Mouse (Mus musculus) kidney, postnatal 0 days (tissue): ENCODE data around the gene Alpl. TPM values are rescaled to one million over a fixed set of nuclear protein-coding genes. Genes with fewer than 3 reads are reported as not detected.
A peak's percentile ranks its signal among the peaks of the same experiment; 100 is the strongest.

Source experiments
- ATAC-seq: fragments of 200-750 bp; cut with Nextera tagmentation; replicated peaks from 2 replicates; pipeline ENCODE4 v1.8.0; 2017; ENCODE audit warnings: low read depth, moderate number of reproducible peaks, moderate TSS enrichment, moderate library complexity; ENCODE audit not compliant: low FRiP score
- DNase-seq: peaks from one replicate; pipeline ENCODE4 v3.0.0-alpha.2; 2016; ENCODE audit warnings: low spot score
- H3K27ac ChIP-seq: fragments of 300-500 bp; sonication (generic); 2 replicates; pipeline ENCODE4 v1.5.1; 2014; ENCODE audit warnings: mild to moderate bottlenecking
- H3K27me3 ChIP-seq: fragments of 300-500 bp; sonication (generic); 2 replicates; pipeline ENCODE4 v1.6.1; 2014; ENCODE audit warnings: low read length, mixed read lengths; ENCODE audit not compliant: insufficient read depth
- H3K36me3 ChIP-seq: fragments of 300-500 bp; sonication (generic); 2 replicates; pipeline ENCODE4 v1.6.1; 2014; ENCODE audit warnings: low read length, mixed read lengths; ENCODE audit not compliant: insufficient read depth
- H3K4me1 ChIP-seq: fragments of 300-500 bp; sonication (generic); replicated peaks from 2 replicates; pipeline ENCODE4 v1.6.1; 2014; ENCODE audit warnings: antibody characterized with exemption, low read length, mixed read lengths; ENCODE audit not compliant: insufficient read depth
- H3K4me2 ChIP-seq: fragments of 300-500 bp; sonication (generic); 2 replicates; pipeline ENCODE4 v1.6.1; 2014; ENCODE audit warnings: mild to moderate bottlenecking, low read length, moderate library complexity, mixed read lengths
- H3K4me3 ChIP-seq: fragments of 300-500 bp; sonication (generic); replicated peaks from 2 replicates; pipeline ENCODE4 v1.5.1; 2014; ENCODE audit warnings: low read depth, low read length
- H3K9ac ChIP-seq: fragments of 300-500 bp; sonication (generic); 2 replicates; pipeline ENCODE4 v1.6.1; 2014; ENCODE audit warnings: low read depth, low read length
- H3K9me3 ChIP-seq: fragments of 300-500 bp; sonication (generic); replicated peaks from 2 replicates; pipeline ENCODE4 v1.6.1; 2016; ENCODE audit warnings: low read length, inconsistent platforms, mixed read lengths
- CTCF ChIP-seq: IDR thresholded peaks from 2 replicates; pipeline ENCODE4 v1.5.1; 2016; ENCODE audit warnings: antibody characterized with exemption, low read depth, mild to moderate bottlenecking, moderate library complexity
- WGBS: fragments of 180-500 bp; shearing (Covaris S2); extraction: QIAGEN DNeasy Blood & Tissue Kit; methylation state at CpG from one replicate; pipeline ENCODE4 v1.1.7; 2014; 5-methylcytosine and 5-hydroxymethylcytosine counted together
- polyA plus RNA-seq: library from polyadenylated mRNA; unstranded; fragments of >200 nt; fragmentation: Nextera tagmentation; extraction: Ambion mirVana; gene quantifications from 2 replicates; pipeline ENCODE4 v1.2.1, GENCODE M21; 2015

Alpl gene
- polyA plus RNA-seq, 1 experiment from 2014 or later: 34.3 TPM

- Histone ChIP-seq H3K4me3 (no peak overlapping the region), H3K4me1 (no peaks in the 10 kb centered on the region; the same call in 1 of the 2 replicates), H3K27me3 (peaks cover 8% of the 10 kb centered on the region; the same call in 1 of the 2 replicates), H3K27ac (no peak overlapping the region), H3K36me3 (no peaks in the 10 kb centered on the region), H3K4me2 (no peak overlapping the region), H3K9me3 (no peaks in the 10 kb centered on the region), H3K9ac (no peak overlapping the region)
- ATAC-seq (no peak), DNase-seq (no peak)
- WGBS: 73% methylated on average over 5 of the region's 5 CpGs
- peak; percentile 46 for TF ChIP-seq CTCF
These were observed 62.7 kb downstream of the Alpl start for GRCm38 (mm10) chr4:137733459-137733858.

DNA sequence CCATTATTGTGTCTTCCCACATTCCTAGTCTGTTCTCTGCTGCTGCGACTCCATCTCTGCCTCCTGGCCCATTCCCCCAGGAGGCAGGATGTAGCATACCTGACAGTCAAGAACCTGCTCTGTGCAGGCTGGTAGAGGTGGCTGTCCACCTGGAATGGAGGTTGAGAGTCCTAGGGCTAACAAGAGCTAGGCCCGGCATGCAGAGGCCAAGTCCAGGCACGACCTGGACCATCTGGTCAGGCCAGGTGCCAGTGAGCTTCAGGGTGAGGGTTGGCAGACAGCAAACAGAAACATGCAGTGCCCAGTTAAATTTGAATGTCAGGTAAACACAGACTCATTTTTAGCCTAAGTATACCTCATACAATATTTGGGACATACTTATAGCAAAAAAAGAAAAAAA lies 63.2 kb downstream of the Alpl start:
- ATAC-seq: no peak
- 90% methylated on average over 3 of the region's 3 CpGs for WGBS

DNA sequence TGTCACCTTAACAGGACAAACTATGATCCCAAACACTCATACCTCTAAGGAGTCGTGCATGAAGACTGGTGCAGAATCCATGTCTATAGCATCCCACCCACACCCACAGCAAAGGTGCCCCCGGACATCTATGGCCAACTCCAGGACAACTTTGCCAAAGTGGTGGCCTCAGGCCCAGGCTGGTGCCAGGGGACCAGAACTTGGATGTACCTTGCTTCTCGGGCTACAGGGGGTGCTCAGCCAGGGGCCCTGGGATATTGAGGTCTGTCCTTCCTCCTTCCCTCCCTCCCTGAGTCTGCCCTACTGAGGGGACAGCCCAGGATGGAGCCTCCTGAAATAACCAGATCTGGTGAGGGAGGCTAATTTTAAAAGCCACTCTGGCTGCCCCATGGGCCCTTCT lies 63.8 kb downstream of the Alpl start:
- TF ChIP-seq CTCF: no peak
- H3K4me3 ChIP-seq: no peak overlapping the region
- H3K9me3 ChIP-seq: no peaks in the 10 kb centered on the region
- H3K27me3 ChIP-seq: peaks cover 13% of the 10 kb centered on the region; the same call in 1 of the 2 replicates
- WGBS: 86% methylated on average over 3 of the region's 3 CpGs
- H3K27ac ChIP-seq: no peak overlapping the region
- no peak overlapping the region for H3K9ac ChIP-seq
- DNase-seq (no peak), ATAC-seq (no peak)
- H3K36me3 ChIP-seq: no peaks in the 10 kb centered on the region
- no peaks in the 10 kb centered on the region; the same call in none of the 2 replicates for H3K4me1 ChIP-seq
- H3K4me2 ChIP-seq: no peak overlapping the region

More for the DNA sequence above, 63.2 kb downstream of the Alpl start:
- Histone ChIP-seq H3K27me3 (peaks cover 13% of the 10 kb centered on the region; the same call in 1 of the 2 replicates), H3K4me2 (no peak overlapping the region), H3K4me3 (no peak overlapping the region), H3K36me3 (no peaks in the 10 kb centered on the region), H3K27ac (no peak overlapping the region), H3K4me1 (no peaks in the 10 kb centered on the region; the same call in none of the 2 replicates), H3K9ac (no peak overlapping the region), H3K9me3 (no peaks in the 10 kb centered on the region)
- TF ChIP-seq CTCF: no peak
- no peak for DNase-seq

- no peak for DNase-seq
- peaks cover 13% of the 10 kb centered on the region; the same call in 1 of the 2 replicates for H3K27me3 ChIP-seq
- H3K4me1 ChIP-seq: no peaks in the 10 kb centered on the region; the same call in none of the 2 replicates
- no peak overlapping the region for H3K9ac ChIP-seq
- no peak overlapping the region for H3K4me3 ChIP-seq
- H3K9me3 ChIP-seq: no peaks in the 10 kb centered on the region
- no peaks in the 10 kb centered on the region for H3K36me3 ChIP-seq
- 64% methylated on average over 10 of the region's 10 CpGs for WGBS
- TF ChIP-seq CTCF: no peak
- no peak overlapping the region for H3K27ac ChIP-seq
- no peak for ATAC-seq
- no peak overlapping the region for H3K4me2 ChIP-seq
These were observed 64.3 kb downstream of the Alpl start for GRCm38 (mm10) chr4:137731891-137732290.

GRCm38 (mm10) chr4:137730757-137731156 lies 65.4 kb downstream of the Alpl start:
- no peak for TF ChIP-seq CTCF
- no peak overlapping the region for H3K4me3 ChIP-seq
- DNase-seq (no peak), ATAC-seq (no peak)
- H3K36me3 ChIP-seq: no peaks in the 10 kb centered on the region
- H3K27ac ChIP-seq: no peak overlapping the region
- no peaks in the 10 kb centered on the region; the same call in 1 of the 2 replicates for H3K4me1 ChIP-seq
- WGBS: 77% methylated on average over 8 of the region's 8 CpGs
- no peaks in the 10 kb centered on the region for H3K9me3 ChIP-seq
- H3K9ac ChIP-seq: no peak overlapping the region
- no peak overlapping the region for H3K4me2 ChIP-seq
- peaks cover 13% of the 10 kb centered on the region; the same call in 1 of the 2 replicates for H3K27me3 ChIP-seq

- DNase-seq: peak; percentile 94
- H3K4me1 ChIP-seq: no peaks in the 10 kb centered on the region; the same call in 1 of the 2 replicates
- no peak overlapping the region for H3K4me2 ChIP-seq
- ATAC-seq: peak; percentile 44; the same call in 1 of the 2 replicates
- H3K9ac ChIP-seq: no peak overlapping the region
- no peaks in the 10 kb centered on the region for H3K9me3 ChIP-seq
- H3K27ac ChIP-seq: no peak overlapping the region
- H3K27me3 ChIP-seq: peaks cover 13% of the 10 kb centered on the region; the same call in 1 of the 2 replicates
- no peaks in the 10 kb centered on the region for H3K36me3 ChIP-seq
- H3K4me3 ChIP-seq: no peak overlapping the region
- 19% methylated on average over 3 of the region's 3 CpGs for WGBS
- peak; percentile 100 for TF ChIP-seq CTCF
These were observed 66.0 kb downstream of the Alpl start for GRCm38 (mm10) chr4:137730134-137730533.
